Mouse (Mus musculus) 3T3-L1 (cell line): ENCODE measurements at regions not wholly inside any gene's neighbourhood (a gene's known extent, or its start where the extent isn't known, plus 50 kb on each side); places are given as distances from the start of the nearest gene placed in this dataset.

ENCODE experiments used
- DNase-seq: peaks from one replicate; pipeline ENCODE4 v3.0.0-alpha.2; 2015; ENCODE audit warnings: low read depth, low spot score

GRCm38 (mm10) chr13:107835756-107836385 is 208.4 kb upstream of the Smim15 start:
- DNase-seq: no peak

GRCm38 (mm10) chr13:107831997-107832396 is 212.2 kb upstream of the Smim15 start:
- no peak for DNase-seq

GRCm38 (mm10) chr13:107831221-107831681 is 213.0 kb upstream of the Smim15 start:
- peak; percentile 99 for DNase-seq

GRCm38 (mm10) chr13:107830281-107830680 is 214.0 kb upstream of the Smim15 start:
- DNase-seq: peak; percentile 41

GRCm38 (mm10) chr13:107829861-107830260 is 214.4 kb upstream of the Smim15 start:
- DNase-seq: peak; percentile 24

GRCm38 (mm10) chr13:107825636-107826035 is 218.6 kb upstream of the Smim15 start:
- DNase-seq: no peak

GRCm38 (mm10) chr13:107823342-107823741 is 220.9 kb upstream of the Smim15 start:
- DNase-seq: no peak

GRCm38 (mm10) chr13:107822198-107822597 is 222.0 kb upstream of the Smim15 start:
- no peak for DNase-seq

- peak; percentile 78 for DNase-seq
Measured at GRCm38 (mm10) chr13:107813562-107814161, 230.6 kb upstream of the Smim15 start.

- peak; percentile 17 for DNase-seq
Measured at GRCm38 (mm10) chr13:107812014-107812413, 232.2 kb upstream of the Smim15 start.

- DNase-seq: no peak
Measured at GRCm38 (mm10) chr13:107810802-107811192, 233.4 kb upstream of the Smim15 start.

- no peak for DNase-seq
Measured at GRCm38 (mm10) chr13:107810060-107810801, 234.0 kb upstream of the Smim15 start.

- no peak for DNase-seq
Measured at GRCm38 (mm10) chr13:107808961-107809360, 235.3 kb upstream of the Smim15 start.

- DNase-seq: peak; percentile 19
Measured at GRCm38 (mm10) chr13:107804418-107804817, 239.8 kb upstream of the Smim15 start.

- DNase-seq: no peak
Measured at GRCm38 (mm10) chr13:107799199-107799945, 244.9 kb upstream of the Smim15 start.

GRCm38 (mm10) chr13:107798144-107798543 is 246.1 kb upstream of the Smim15 start:
- no peak for DNase-seq

- no peak for DNase-seq
Measured at GRCm38 (mm10) chr13:107795516-107795915, 248.7 kb upstream of the Smim15 start.

GRCm38 (mm10) chr13:107791770-107792169 is 252.5 kb upstream of the Smim15 start:
- no peak for DNase-seq

- no peak for DNase-seq
Measured at GRCm38 (mm10) chr13:107784971-107785370, 259.3 kb upstream of the Smim15 start.

- no peak for DNase-seq
Measured at GRCm38 (mm10) chr13:107781741-107782140, 262.5 kb upstream of the Smim15 start.

GRCm38 (mm10) chr13:107781221-107781620 is 263.0 kb upstream of the Smim15 start:
- DNase-seq: no peak

- DNase-seq: no peak
Measured at GRCm38 (mm10) chr13:107779591-107779990, 264.7 kb upstream of the Smim15 start.
